Mouse (Mus musculus): ENCODE measurements at regions not wholly inside any gene's neighbourhood (a gene's known extent, or its start where the extent isn't known, plus 50 kb on each side); places are given as distances from the start of the nearest gene placed in this dataset.
A peak's percentile ranks its signal among the peaks of the same experiment; 100 is the strongest.

DNA sequence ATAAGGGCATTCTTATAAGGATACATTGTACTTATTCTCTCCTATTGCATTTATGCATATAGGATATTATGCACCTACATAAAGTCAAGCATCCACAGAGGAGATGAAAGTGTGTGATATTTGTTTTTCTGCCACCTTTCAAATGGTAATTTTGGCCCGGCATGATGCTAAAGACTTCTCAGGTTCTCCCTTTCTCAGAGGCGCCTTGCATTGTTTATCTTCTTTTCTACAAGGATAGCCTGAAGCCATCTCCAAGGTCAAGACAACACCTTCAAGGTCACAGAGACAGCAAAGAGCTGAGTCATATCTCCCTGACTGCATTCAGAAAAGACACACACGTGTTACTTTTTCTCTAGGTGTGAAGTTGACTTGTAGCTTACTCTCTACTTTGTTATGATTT is 454.5 kb downstream of the 1810013L24Rik start:
- ATAC-seq (replicated peaks; ENCODE audit: insufficient number of reproducible peaks, low FRiP score, low TSS enrichment, low read depth) = no peak

DNA sequence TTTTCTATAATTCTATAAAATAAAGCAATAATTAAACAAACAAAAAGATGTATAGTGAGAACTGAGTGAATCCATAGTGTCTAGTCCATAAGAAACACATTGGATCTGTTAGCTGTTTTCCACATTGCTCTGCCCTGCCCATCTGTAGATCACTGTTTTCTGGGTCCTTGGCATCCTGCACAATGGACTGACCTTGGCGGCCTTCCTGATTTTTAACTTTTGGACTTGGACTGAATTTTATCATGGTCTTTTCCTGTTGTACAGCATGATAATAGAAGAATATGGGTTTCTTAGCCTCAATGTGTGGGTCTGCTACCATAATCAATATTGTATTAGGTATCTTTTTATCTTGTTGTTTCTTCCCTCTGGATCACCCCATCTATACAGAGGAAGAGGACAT is 456.0 kb downstream of the 1810013L24Rik start:
- H3K4me3 ChIP-seq (ENCODE audit: low read depth, low read length) = no peak overlapping the region
- DNase-seq (ENCODE audit: low spot score) (no peak), ATAC-seq (replicated peaks; ENCODE audit: insufficient number of reproducible peaks, low FRiP score, low TSS enrichment, low read depth) (no peak)
- no peak overlapping the region for H3K27ac ChIP-seq (replicated peaks; ENCODE audit: low read depth, low read length)
- H3K27me3 ChIP-seq (ENCODE audit: control insufficient read depth, insufficient read depth, low read length) = no peaks in the 10 kb centered on the region
- H3K36me3 ChIP-seq (replicated peaks; ENCODE audit: control insufficient read depth, insufficient read depth, low read depth, low read length) = no peaks in the 10 kb centered on the region
- no peaks in the 10 kb centered on the region for H3K4me1 ChIP-seq (ENCODE audit: control insufficient read depth, insufficient read depth, low read length)
- 95% methylated on average over 1 of the region's 1 CpGs for WGBS
- no peak overlapping the region for H3K4me2 ChIP-seq (ENCODE audit: low read depth, low read length)
- no peaks in the 10 kb centered on the region for H3K9me3 ChIP-seq (replicated peaks; ENCODE audit: control insufficient read depth, low read length)
- no peak overlapping the region for H3K9ac ChIP-seq (replicated peaks; ENCODE audit: low read length)

More for the DNA sequence above, 454.5 kb downstream of the 1810013L24Rik start:
- Histone ChIP-seq H3K4me3 (ENCODE audit: low read depth, low read length) (no peak overlapping the region), H3K27ac (replicated peaks; ENCODE audit: low read depth, low read length) (no peak overlapping the region), H3K4me2 (ENCODE audit: low read depth, low read length) (no peak overlapping the region), H3K36me3 (replicated peaks; ENCODE audit: control insufficient read depth, insufficient read depth, low read depth, low read length) (no peaks in the 10 kb centered on the region), H3K9me3 (replicated peaks; ENCODE audit: control insufficient read depth, low read length) (no peaks in the 10 kb centered on the region), H3K27me3 (ENCODE audit: control insufficient read depth, insufficient read depth, low read length) (no peaks in the 10 kb centered on the region), H3K9ac (replicated peaks; ENCODE audit: low read length) (no peak overlapping the region), H3K4me1 (ENCODE audit: control insufficient read depth, insufficient read depth, low read length) (no peaks in the 10 kb centered on the region)
- DNase-seq (ENCODE audit: low spot score) = no peak
- WGBS = 47% methylated on average over 3 of the region's 3 CpGs

DNA sequence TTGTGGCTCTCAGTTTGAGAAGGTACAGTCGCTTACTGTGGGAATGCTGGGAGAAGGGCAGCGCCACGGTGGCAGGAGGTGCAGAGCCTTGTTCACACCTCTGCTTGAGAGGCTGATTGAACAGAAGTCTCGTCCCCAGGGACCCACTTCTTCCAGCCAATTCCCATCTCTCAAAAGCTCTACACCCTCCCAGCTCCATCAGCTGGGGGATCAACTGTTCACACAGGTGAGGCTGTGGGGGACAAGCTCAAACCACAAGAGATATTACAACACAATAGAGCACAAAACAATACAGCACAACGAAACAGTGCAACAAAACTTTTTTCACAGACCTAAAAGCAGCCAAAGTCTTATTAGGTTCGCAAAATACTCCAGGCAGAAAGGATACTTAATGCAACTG is 457.7 kb downstream of the 1810013L24Rik start:
- H3K4me1 ChIP-seq (ENCODE audit: control insufficient read depth, insufficient read depth, low read length) = no peaks in the 10 kb centered on the region
- DNase-seq (ENCODE audit: low spot score) (no peak), ATAC-seq (replicated peaks; ENCODE audit: insufficient number of reproducible peaks, low FRiP score, low TSS enrichment, low read depth) (no peak)
- no peak overlapping the region for H3K4me2 ChIP-seq (ENCODE audit: low read depth, low read length)
- H3K9me3 ChIP-seq (replicated peaks; ENCODE audit: control insufficient read depth, low read length) = no peaks in the 10 kb centered on the region
- no peak overlapping the region for H3K27ac ChIP-seq (replicated peaks; ENCODE audit: low read depth, low read length)
- H3K27me3 ChIP-seq (ENCODE audit: control insufficient read depth, insufficient read depth, low read length) = no peaks in the 10 kb centered on the region
- no peak overlapping the region for H3K4me3 ChIP-seq (ENCODE audit: low read depth, low read length)
- H3K36me3 ChIP-seq (replicated peaks; ENCODE audit: control insufficient read depth, insufficient read depth, low read depth, low read length) = no peaks in the 10 kb centered on the region
- 81% methylated on average over 6 of the region's 6 CpGs for WGBS
- H3K9ac ChIP-seq (replicated peaks; ENCODE audit: low read length) = no peak overlapping the region

DNA sequence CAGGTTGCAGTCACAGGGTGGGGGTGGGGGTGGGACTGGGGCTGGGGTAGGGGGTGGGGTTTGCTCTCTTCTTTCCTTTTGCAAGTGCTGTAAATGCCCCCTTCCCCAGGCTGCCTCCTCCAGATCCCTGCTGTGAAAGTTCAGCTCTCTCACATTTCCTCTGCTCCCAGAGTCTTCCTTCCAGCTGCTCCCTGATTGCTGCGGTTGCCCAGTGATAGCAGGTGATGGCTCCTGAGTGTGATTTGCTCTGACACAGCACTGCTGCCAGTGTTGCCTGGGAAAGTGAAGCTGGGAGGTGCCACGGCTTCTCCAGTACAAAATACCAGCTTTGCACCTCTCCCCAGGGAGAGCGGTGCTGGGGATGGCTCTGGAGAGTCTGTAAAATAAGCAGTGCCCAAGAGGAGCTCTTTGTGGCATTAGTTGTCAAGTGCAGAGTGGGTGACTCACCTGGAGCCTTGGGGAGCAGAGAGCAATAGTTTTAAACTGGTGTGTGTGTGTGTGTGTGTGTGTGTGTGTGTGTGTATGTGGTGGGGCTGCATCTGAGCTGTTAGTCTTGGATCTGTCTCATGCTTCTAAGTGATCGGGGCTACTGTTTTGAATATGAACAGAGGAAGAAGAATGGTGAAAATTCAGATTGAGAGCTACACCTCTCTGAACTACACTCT is 461.6 kb downstream of the 1810013L24Rik start:
- WGBS = 60% methylated on average over 4 of the region's 4 CpGs
- DNase-seq (ENCODE audit: low spot score) = peak; percentile 3
- H3K27ac ChIP-seq (replicated peaks; ENCODE audit: low read depth, low read length) = no peak overlapping the region
- H3K27me3 ChIP-seq (ENCODE audit: control insufficient read depth, insufficient read depth, low read length) = no peaks in the 10 kb centered on the region
- no peaks in the 10 kb centered on the region for H3K9me3 ChIP-seq (replicated peaks; ENCODE audit: control insufficient read depth, low read length)
- no peak overlapping the region for H3K4me2 ChIP-seq (ENCODE audit: low read depth, low read length)
- H3K4me1 ChIP-seq (ENCODE audit: control insufficient read depth, insufficient read depth, low read length) = no peaks in the 10 kb centered on the region
- H3K4me3 ChIP-seq (ENCODE audit: low read depth, low read length) = no peak overlapping the region
- ATAC-seq (replicated peaks; ENCODE audit: insufficient number of reproducible peaks, low FRiP score, low TSS enrichment, low read depth) = 0 out of 2 replicates have a peak, but pooled peaks have one; percentile 29
- no peak overlapping the region for H3K9ac ChIP-seq (replicated peaks; ENCODE audit: low read length)
- H3K36me3 ChIP-seq (replicated peaks; ENCODE audit: control insufficient read depth, insufficient read depth, low read depth, low read length) = no peaks in the 10 kb centered on the region

DNA sequence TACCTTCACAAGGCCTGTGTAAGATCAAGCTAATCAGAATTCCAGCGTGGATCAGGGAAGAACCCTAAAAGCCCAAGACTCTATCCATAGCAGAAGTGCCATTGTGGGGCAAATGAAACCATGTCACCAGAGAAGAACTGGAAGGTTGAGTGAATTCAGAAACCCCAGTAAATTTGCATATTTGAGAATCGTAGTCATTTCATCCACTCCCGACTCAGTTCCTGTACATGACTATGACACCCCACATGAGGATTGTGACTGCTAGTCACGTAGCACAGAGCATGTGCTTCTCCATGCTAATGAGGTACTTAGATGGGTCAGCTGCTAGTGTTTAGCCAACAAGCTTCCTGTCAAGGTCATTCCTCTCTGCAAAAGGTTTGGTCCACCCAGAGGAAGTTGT is 473.2 kb downstream of the 1810013L24Rik start:
- Histone ChIP-seq H3K4me1 (ENCODE audit: control insufficient read depth, insufficient read depth, low read length) (no peaks in the 10 kb centered on the region), H3K36me3 (replicated peaks; ENCODE audit: control insufficient read depth, insufficient read depth, low read depth, low read length) (no peaks in the 10 kb centered on the region), H3K27ac (replicated peaks; ENCODE audit: low read depth, low read length) (no peak overlapping the region), H3K4me3 (ENCODE audit: low read depth, low read length) (no peak overlapping the region), H3K9ac (replicated peaks; ENCODE audit: low read length) (no peak overlapping the region), H3K9me3 (replicated peaks; ENCODE audit: control insufficient read depth, low read length) (no peaks in the 10 kb centered on the region), H3K4me2 (ENCODE audit: low read depth, low read length) (no peak overlapping the region), H3K27me3 (ENCODE audit: control insufficient read depth, insufficient read depth, low read length) (no peaks in the 10 kb centered on the region)
- 80% methylated on average over 4 of the region's 4 CpGs for WGBS
- ATAC-seq (replicated peaks; ENCODE audit: insufficient number of reproducible peaks, low FRiP score, low TSS enrichment, low read depth) = no peak
- DNase-seq (ENCODE audit: low spot score) = no peak

DNA sequence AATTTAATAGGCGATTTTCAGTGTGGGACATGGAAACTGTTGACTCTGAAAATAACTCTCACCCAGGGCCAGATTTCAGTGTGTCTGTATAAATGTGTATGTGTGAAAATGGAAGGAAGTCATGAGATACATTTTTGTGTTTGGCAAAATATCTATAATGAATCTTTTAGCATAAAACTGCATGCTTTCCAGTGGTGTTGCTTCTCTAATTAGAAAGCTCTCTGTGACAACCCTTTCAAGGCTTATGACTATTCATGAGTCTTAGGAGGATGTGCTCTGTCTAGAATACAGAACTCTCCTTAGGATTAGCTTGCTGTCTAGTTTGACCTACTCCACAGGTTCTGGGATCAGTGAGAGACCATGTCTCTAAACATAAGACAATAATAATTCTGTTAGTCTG is 474.2 kb downstream of the 1810013L24Rik start:
- no peak for ATAC-seq (replicated peaks; ENCODE audit: insufficient number of reproducible peaks, low FRiP score, low TSS enrichment, low read depth)

DNA sequence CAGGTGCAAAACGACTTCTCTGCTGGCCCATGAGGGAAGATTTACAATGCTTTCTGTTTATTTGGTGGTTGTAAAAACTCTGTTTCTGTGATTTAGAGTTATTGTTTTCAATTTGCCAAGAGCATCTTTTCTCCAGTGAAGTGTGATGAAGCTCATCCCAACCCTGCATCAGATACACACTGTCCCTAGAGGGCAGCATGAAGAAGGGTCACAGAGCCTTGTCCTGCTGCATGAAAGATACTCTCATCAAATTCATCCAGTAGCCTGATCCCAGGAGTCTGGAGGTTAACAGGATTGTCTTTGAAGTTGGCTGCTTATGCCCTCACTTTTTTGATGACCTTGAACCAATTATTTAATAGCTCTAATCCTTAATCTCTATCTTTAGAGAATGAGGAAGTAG is 480.8 kb downstream of the 1810013L24Rik start:
- Histone ChIP-seq H3K27me3 (ENCODE audit: control insufficient read depth, insufficient read depth, low read length) (no peaks in the 10 kb centered on the region), H3K9me3 (replicated peaks; ENCODE audit: control insufficient read depth, low read length) (no peaks in the 10 kb centered on the region), H3K4me1 (ENCODE audit: control insufficient read depth, insufficient read depth, low read length) (no peaks in the 10 kb centered on the region), H3K4me2 (ENCODE audit: low read depth, low read length) (no peak overlapping the region), H3K36me3 (replicated peaks; ENCODE audit: control insufficient read depth, insufficient read depth, low read depth, low read length) (no peaks in the 10 kb centered on the region), H3K4me3 (ENCODE audit: low read depth, low read length) (no peak overlapping the region), H3K9ac (replicated peaks; ENCODE audit: low read length) (no peak overlapping the region), H3K27ac (replicated peaks; ENCODE audit: low read depth, low read length) (no peak overlapping the region)
- WGBS = 28% methylated on average over 1 of the region's 1 CpGs
- DNase-seq (ENCODE audit: low spot score) = no peak
- ATAC-seq (replicated peaks; ENCODE audit: insufficient number of reproducible peaks, low FRiP score, low TSS enrichment, low read depth) = no peak

More for the DNA sequence above, 474.2 kb downstream of the 1810013L24Rik start:
- no peak for DNase-seq (ENCODE audit: low spot score)
- Histone ChIP-seq H3K9me3 (replicated peaks; ENCODE audit: control insufficient read depth, low read length) (no peaks in the 10 kb centered on the region), H3K36me3 (replicated peaks; ENCODE audit: control insufficient read depth, insufficient read depth, low read depth, low read length) (no peaks in the 10 kb centered on the region), H3K4me3 (ENCODE audit: low read depth, low read length) (no peak overlapping the region), H3K27me3 (ENCODE audit: control insufficient read depth, insufficient read depth, low read length) (no peaks in the 10 kb centered on the region), H3K4me2 (ENCODE audit: low read depth, low read length) (no peak overlapping the region), H3K4me1 (ENCODE audit: control insufficient read depth, insufficient read depth, low read length) (no peaks in the 10 kb centered on the region), H3K27ac (replicated peaks; ENCODE audit: low read depth, low read length) (no peak overlapping the region), H3K9ac (replicated peaks; ENCODE audit: low read length) (no peak overlapping the region)
- 79% methylated on average over 1 of the region's 1 CpGs for WGBS

DNA sequence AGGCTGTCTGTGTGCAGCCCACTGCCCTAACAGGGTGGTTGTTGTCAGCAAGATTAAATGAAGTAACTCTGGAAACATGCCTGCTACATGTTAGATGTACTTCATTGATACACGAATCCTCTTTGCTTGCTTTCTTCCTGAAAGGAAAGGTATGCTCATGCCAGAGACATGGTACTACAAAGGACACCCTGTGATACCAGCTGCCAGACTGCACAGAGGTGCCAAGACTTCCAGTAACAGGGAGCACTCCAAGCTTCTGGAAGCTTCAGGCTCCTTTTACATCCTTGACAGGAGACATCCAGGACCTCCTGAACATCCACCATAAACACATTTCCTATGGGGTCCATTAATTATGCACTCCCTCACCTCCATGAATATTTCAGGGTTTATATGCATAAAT is 505.7 kb downstream of the 1810013L24Rik start:
- Histone ChIP-seq H3K4me2 (ENCODE audit: low read depth, low read length) (no peak overlapping the region), H3K27ac (replicated peaks; ENCODE audit: low read depth, low read length) (no peak overlapping the region), H3K27me3 (ENCODE audit: control insufficient read depth, insufficient read depth, low read length) (no peaks in the 10 kb centered on the region), H3K4me3 (ENCODE audit: low read depth, low read length) (no peak overlapping the region), H3K4me1 (ENCODE audit: control insufficient read depth, insufficient read depth, low read length) (no peaks in the 10 kb centered on the region), H3K36me3 (replicated peaks; ENCODE audit: control insufficient read depth, insufficient read depth, low read depth, low read length) (no peaks in the 10 kb centered on the region), H3K9me3 (replicated peaks; ENCODE audit: control insufficient read depth, low read length) (no peaks in the 10 kb centered on the region), H3K9ac (replicated peaks; ENCODE audit: low read length) (no peak overlapping the region)
- whole genome bisulfite sequencing = 90% methylated on average over 1 of the region's 1 CpGs
- DNase-seq (ENCODE audit: low spot score) (no peak), ATAC-seq (replicated peaks; ENCODE audit: insufficient number of reproducible peaks, low FRiP score, low TSS enrichment, low read depth) (no peak)
